Mouse (Mus musculus) erythroid progenitor cell, adult 5-6 weeks (primary cell): Measurements from ENCODE around the gene St3gal3. TPM values are rescaled to one million over a fixed set of nuclear protein-coding genes. Genes with fewer than 3 reads are reported as not detected.
A peak's percentile ranks its signal among the peaks of the same experiment; 100 is the strongest.

Experiments used
- ATAC-seq: replicated peaks from 2 replicates; pipeline ENCODE4 v1.8.0; 2016; ENCODE audit warnings: moderate number of reproducible peaks, mild to moderate bottlenecking, moderate TSS enrichment, inconsistent platforms; ENCODE audit not compliant: poor library complexity, low FRiP score, severe bottlenecking
- total RNA-seq, 2 experiments: library from RNA; stranded (forward) in 1 of 2; stranded (reverse) in 1 of 2; fragments of 150-400 nt in 1 of 2; fragments of 186-747, 209-891 nt in 1 of 2; gene quantifications; 2 replicates each; pipeline versions ENCODE4 v1.2.3 to v1.2.4; 2015 to 2017; ENCODE audit warnings: low replicate concordance in 2 of 2

Gene St3gal3
- total RNA-seq, 2 experiments from 2014 or later, result 5.4 to 7.3 TPM

DNA sequence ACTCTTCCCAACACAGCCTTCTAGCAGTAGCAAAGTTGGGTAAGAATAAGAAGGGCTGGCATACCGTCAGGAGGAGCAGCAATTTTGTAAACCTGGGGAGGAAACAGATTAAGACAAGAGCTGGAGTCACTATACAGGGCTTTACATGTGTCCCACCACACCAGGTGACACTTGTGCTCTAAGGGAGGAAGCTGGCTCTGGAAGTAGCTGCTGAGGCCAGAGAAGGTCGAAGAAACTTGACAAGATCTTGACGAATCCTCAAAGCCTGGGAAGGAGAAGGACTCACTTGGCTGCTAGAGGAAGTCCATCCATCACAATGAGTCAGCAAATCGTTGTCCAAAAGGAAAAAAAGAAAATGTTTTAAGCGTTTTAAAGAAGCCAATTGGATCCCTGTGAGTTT, 218.3 kb downstream of the St3gal3 start:
- no peak for ATAC-seq

DNA sequence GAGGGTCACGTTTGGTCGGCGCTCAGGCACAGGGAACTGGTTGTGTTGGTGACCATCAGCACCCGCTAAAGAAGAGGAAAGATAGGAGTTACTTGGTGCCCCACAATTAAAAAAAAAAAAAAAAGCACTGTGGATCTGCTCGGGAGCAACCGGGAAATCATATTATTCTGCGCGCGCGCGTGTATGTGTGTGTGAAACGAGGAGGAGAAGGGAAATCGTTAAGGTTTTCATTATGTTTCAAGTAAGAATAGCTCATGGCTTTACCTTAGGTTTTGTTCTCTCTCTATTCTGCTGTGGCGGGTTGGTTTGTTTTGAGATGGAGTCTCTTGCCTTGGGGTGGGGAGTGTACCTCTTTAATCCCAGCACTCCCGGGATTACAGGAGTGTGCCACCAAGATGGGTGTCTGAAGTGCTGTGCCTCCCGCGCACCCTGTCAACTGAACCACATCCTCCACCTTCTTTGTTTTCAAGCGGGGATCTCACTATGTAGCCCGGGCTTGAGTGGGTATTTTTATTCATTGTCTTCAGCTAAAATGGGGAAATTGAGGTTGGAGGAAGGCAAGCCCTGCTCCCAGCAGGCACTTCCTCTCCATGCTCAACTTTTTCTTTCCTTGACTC, 219.1 kb downstream of the St3gal3 start:
- ATAC-seq, result peak; percentile 21

DNA sequence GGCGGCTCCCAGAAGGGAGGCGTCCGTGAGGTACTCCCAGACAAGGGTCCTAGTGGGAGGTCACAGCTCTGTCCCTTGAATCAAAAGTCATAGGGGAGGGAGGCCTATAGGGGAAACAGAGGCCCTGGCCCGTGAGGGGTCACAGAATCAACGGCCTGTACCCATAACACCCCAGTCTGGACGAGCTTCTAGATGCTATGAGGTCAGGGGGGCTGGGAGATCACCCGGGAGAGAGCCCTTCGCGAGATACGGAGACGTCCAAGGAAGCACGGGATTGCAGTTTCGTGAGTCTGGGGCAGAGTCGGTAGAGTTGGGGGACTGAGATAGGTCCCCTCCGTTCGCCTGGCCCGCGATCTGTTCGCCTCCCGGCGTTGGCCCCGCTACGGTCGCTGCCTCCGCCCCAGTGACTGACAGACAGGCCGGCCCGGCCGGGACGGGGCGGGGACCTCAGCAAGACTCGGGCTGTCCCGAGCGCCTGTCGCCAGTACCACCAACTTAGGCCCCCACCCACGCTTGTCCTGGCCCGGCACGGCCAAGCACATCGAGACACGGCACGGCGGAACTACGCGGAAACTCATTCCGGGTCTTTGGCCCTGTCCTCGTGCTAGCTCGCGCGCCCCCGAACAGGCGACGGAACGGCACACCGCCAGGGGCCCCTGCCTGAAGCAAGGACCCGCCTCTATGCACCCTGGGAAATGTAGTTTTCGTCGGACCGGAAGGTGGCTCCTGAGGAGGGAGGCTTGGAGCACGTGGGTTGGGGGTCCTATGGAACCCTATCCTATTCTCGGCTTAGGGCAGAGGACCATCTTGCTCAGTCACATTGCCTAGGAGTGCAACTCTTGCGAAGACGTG, 219.9 kb downstream of the St3gal3 start, which contains the start of gene Ipo13:
TSS of gene Ipo13 (minus strand) at position 409 of the 852 bp plus-strand sequence.
- ATAC-seq, result peak; percentile 92

DNA sequence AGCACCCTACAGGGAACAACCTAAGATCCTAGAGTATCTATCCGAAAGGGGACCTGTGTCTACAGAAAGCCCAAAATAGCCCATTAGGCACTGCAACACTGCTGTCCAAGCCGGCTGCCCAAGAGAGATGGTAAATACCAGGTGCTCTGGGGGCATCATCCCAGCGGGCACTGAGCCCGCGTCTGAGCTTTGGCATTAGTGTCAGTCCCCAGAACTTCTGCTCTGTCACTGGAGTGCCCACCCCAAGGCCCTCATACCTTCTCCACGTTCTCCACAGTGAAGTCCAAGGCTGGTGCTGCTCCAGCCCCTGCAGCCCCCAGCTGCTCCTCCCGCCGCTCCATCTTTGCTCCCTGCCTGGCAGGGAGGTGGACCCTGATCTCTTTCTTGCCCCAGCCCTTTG, 220.7 kb downstream of the St3gal3 start:
- peak; percentile 23 for ATAC-seq

DNA sequence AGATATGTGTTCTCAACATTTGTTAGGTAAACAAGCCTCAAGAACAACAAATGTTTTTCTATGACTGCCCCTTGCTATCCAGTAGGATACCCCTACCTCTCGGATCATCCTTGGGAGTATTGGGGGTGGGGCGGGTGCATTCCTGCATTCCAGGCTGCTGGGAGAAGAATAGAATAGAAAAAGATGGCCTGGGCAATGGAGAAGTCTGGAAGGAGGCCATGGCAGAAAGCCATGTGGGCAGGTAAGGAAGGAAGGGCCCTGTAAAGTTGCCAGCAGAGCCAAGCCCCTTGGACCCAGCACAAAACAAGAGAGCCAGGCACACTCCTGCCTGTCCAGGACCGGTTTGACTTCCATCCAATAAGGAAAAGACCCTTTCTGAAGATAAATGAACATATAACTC, 221.3 kb downstream of the St3gal3 start:
- ATAC-seq, result no peak

DNA sequence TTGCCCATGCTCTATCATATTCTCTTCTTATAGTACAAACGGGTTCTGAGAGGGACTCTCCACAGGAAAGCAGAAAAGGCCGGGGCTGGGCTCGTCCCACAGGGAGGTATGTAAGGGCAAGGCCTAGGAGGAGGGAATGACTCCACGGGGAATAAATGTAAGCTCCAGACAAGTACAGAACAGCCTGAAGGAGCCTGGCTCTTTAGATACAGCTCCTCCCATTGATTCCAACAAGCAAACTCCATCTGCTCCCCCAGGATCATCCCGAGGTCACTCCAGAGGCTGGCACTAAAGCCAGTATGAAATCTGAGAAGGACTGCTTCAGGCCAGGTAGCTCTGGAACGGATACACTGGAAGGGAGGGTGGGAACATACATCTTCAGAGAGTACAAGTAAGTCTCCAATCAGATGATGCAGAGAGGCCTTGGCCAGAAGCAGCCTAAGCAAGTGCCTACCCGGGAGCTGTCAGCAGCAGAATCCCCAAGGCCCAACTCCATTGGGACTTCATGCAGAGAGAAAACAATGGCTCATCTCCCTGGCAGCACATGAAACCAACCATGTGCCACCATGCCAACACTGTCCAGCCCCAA, 221.9 kb downstream of the St3gal3 start:
- no peak for ATAC-seq

DNA sequence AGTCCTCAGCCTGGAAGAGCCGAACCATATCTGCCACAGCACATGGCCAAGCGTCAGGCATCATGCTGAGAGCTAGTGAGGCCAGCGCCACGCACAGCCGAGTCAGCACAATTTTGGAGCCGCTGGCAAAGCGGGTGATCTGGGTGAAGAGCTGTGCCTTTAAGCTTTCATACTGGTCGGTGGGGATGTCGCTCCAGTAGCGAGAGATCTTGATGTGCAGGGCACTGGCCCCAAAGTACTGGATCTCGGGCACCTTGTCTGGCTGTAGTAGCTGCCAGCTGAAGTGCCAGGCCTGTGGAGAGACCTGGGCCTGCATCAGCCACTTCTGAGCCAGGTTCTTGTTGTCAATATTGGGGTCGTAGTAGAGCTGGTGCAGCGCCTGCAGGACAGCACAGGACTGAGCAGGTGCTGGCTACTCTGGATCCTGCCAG, 222.6 kb downstream of the St3gal3 start:
- no peak for ATAC-seq

DNA sequence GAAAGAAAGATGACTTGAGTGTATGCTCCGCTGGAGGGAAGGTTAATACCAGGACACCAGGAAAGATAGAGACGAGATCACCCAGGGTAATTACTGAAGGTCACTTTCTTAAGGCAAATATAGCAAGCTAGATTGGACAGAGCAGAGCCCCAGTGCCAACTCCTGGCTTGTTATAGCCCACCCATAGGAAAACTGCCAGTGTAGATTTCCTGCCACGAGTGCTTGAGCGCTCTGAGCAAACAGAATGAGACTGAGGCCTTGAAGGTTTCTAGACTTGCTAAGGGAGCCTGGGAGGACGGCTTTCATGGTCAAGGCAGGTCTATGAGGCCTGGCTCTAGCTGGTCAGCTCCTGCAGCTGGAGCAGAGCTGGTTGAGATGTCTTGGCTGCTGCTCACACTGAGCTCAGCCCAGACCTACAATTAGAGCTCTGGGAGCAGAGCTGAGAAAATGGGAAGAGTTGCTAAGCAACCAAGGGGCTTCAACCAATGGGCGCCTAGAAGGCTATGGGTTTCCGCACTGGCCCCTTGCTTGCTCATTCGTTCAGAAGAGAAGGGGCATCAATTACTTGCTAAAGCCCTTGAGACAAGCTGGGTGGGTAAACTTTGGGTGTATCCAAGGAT, 225.8 kb downstream of the St3gal3 start:
- ATAC-seq, result no peak

DNA sequence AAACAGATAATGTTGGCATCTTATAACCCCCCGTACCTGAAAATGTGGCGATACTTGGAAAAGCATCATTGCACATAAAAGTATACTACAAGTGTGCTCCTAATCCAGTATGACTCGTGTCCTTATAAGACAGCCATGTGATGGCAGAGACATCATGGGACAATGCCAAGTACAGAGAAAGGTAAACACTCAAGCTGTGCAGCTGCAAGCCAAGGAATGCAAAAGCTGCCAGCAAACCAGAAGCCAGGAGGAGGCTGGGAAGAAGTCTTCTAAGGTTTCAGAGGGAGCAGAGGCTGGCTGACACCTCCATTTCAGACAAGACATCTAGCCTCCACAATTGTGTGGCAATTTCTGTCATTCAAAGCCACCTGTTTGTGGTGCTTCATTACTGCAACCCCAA, 228.5 kb downstream of the St3gal3 start:
- ATAC-seq, result no peak

DNA sequence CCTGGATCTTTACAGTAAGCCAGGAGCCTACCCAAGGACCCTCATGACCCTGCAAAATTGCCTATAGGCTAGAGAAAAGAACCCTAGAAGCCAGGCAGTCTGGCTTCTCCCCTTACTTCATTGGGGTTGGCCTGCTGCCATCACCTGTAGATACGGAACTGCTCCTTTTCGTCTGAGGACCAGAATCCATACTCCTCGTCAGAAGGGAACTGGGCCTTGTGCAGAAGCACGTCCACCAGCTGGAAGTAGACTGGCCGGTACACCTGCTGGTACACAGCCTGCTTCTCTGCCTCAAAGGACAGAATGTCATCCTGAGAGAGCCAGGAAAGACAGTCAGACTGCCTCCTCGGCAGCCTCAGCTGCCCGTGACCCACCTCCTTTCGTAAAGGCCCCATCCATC, 230.0 kb downstream of the St3gal3 start:
- ATAC-seq, result no peak

DNA sequence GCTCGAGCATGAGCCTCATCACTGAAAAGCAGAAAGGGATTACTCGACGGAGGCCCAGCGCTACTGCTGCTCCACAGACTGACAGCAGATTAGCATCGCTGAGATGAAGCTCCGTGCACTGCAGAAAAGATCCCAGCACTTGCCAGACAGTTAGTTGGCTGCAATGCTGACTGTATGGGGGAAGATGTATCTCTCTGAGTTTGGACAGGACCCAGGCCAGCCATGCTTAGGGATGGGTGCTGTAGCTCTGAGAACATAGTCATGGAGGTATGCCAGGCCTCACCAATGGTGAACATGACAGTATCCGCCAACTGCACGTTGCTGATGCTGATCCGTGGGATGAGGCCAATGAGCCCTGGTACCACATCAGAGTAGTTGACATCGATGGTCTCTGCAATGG, 230.6 kb downstream of the St3gal3 start:
- ATAC-seq, result no peak

DNA sequence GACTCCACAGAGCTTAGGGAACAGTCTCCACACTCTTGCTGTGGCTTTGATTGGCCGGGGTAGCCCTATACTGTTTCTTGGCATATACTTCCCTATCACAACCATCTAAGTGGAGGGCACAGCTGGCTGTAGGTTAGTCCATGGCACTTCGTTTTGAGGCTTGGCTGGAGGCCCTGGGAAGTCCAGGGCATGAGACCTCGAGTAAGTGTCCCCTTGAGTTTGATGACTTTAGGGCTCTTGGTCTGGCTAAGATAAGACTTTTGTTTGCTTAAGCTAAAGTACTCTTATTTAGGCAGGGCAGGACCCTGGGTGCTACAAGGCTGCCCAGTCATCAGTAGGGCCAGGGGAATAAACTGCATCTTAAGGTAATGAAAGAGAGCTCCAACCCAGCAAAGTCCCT, 236.6 kb downstream of the St3gal3 start:
- ATAC-seq, result no peak

DNA sequence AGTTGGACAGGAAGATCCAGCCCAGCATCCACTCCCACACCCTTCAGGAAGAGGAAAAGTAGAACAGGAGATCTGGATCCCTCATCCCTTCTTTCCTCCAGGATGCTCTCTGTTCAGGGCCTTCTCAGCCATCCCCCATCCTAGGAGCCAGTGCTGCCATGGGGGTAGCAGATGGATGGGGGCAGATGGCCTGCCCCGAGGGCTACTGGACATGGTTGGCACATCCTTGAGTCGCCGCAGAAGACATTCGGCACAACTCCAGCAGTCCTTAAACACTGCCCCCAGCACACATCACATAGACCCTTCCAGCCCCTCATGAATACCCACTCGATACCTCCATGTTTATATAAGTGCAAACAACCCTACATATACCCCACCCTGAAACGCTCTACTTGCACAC, 238.7 kb downstream of the St3gal3 start:
- no peak for ATAC-seq

DNA sequence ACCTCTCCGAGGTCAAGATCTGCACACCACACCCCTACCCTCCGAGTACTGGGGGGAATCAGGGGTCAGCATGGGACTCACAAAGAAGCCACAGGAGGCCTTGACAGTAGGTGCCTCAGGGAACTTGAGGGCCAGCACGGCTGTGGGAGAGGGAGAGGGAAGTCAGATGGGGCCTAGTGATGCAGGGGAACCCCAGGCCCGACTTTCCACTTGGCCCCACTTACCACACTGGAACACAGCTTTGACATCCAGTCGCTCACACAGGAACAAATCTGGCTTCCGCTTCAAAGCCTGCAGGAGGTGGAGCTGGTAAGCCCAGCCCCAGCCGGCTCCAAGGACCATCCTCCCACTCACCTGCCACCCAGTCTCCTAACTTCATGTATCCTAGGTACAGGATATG, 239.4 kb downstream of the St3gal3 start:
- no peak for ATAC-seq

DNA sequence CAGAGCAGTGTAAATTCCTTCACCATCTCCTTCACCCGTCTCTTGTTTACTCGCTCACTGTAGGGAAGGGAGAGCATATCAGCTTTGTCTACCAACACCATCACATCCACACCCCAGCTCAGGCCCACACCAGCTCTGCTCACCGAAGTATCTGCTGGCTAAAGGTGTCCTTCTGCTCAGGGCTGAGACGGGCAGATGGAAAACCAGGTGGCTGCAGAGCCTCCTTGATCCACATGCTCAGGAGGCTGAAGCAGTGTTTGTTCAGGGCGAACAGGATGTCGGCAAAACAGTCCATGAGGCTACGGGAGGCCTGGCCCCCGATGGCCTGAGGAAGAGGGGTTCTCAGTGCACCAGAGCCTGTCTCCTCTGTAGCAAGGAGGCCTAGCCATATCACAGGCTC, 240.1 kb downstream of the St3gal3 start:
- no peak for ATAC-seq

DNA sequence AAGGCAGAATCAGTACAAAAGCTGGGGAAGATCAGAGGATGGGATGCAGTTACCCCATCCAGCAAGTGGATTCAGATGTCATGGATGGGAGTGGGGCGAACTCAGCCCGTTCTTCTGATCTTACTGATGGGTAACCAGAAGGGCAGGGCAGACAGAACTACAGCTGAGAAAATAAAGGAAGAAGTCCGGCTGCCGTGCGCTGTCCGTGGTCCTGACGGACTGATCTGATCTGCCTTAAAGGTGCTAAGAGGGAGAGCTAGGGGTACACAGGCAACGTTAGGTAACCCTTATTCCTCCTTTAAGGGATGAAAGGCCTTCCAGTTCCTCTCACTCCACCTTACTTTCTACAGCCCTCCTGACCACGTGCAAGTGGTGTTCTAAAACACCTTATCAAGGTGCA, 241.3 kb downstream of the St3gal3 start:
- no peak for ATAC-seq

DNA sequence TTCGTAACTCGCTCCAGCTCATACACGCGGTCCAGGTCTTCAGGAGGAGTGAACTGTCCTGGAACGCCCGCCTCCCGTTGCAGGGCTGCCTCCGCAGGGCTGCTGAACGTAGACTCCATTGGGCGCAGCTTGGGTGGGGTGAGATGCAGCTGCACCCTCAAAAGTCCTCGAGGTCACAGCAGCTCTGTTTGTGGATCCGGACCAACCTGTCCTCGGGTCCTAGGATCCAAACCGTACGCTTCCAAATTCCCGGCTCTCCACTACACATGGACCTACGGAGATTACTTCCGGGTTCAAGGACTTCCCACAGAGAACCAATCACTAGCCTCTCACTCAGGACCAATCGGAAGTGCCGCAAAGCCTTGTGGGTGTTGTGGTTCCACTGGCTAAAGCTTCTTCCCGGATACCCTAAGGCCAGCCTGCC, 243.0 kb downstream of the St3gal3 start, which contains the start of gene Dph2:
TSS of gene Dph2 (minus strand) at position 295 of the 424 bp plus-strand sequence.
- ATAC-seq, result peak; percentile 87

DNA sequence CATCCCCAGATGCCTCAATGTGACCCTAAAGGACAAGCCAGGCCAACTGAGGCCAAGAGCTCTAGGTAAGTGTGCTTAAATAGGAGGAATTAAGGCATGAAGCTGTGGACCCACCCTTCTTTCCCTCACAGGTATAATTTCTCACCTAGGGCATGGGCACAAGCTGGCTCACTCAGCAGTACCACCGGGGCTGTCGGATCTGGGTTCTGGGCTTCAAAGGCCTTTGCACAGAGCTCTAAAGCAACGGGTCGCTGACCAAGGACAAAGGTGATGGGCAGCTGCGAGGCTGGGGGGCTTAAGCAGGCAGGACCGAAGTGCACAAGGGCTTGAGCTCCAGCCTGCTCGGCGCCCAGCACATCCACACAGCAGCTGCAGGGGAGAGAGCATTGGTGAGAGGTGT, 244.0 kb downstream of the St3gal3 start:
- no peak for ATAC-seq

DNA sequence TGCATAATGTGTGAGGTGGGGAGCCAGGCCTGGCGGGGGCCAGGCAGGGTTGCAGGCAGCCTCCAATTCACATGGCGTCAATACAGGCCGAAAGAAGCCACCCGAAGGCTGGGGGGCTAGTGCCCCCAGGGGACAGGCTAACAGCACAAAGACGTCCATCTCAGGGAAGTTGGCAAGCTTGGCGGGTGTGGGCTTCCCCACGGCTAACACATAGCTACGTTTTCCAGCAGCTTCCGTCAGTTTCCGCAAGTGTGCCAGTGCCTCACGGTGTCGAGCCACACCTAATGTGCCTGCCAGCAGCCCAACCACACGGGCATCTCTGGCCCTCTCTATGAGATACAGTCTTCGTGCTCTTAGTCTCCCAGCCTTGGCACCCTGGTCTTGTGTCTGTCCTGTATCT, 244.7 kb downstream of the St3gal3 start:
- ATAC-seq, result no peak

DNA sequence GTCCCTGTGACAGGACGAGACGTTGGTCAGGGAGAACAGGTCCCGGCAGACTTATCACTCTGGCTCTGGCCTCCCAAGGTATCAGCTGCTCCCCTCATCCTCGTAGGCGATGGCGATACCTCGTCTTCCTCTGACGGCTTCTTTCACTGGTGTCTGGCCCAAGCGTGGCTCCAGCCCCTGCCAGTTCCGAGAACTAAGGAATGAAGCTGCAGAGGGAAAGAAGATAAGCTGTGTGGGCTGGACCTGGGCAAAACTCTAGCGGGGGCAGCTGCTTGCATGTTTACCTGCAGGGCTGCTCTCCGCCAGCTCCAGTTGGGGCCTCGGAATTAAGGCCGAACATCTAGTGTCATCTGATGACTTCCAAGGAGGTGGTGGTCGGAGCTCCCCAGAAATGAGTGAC, 245.2 kb downstream of the St3gal3 start:
- ATAC-seq, result no peak
